Mouse (Mus musculus) forebrain, postnatal 0 days (tissue): Measurements from ENCODE around the gene Mki67. TPM values are rescaled to one million over a fixed set of nuclear protein-coding genes. Genes with fewer than 3 reads are reported as not detected.

ENCODE experiments used
- ATAC-seq: fragments of 200-750 bp; cut with Nextera tagmentation; 2 replicates; pipeline ENCODE4 v1.8.0; 2017; ENCODE audit warnings: mild to moderate bottlenecking, moderate library complexity
- DNase-seq: peaks from one replicate; pipeline ENCODE4 v3.0.0-alpha.2; 2015
- H3K27ac ChIP-seq: fragments of 300-500 bp; sonication (generic); 2 replicates; pipeline ENCODE4 v1.5.1; 2014; ENCODE audit warnings: low read depth, mild to moderate bottlenecking, antibody characterized with exemption, low read length, moderate library complexity, mixed read lengths
- H3K27me3 ChIP-seq: fragments of 300-500 bp; sonication (generic); 2 replicates; pipeline ENCODE4 v1.6.1; 2014; ENCODE audit warnings: mild to moderate bottlenecking, low read length, mixed read lengths; ENCODE audit not compliant: insufficient read depth
- H3K36me3 ChIP-seq: fragments of 300-500 bp; sonication (generic); 2 replicates; pipeline ENCODE4 v1.6.1; 2014; ENCODE audit warnings: mild to moderate bottlenecking, moderate library complexity; ENCODE audit not compliant: insufficient read depth
- H3K4me1 ChIP-seq: fragments of 300-500 bp; sonication (generic); 2 replicates; pipeline ENCODE4 v1.6.1; 2014; ENCODE audit warnings: antibody characterized with exemption; ENCODE audit not compliant: insufficient read depth
- H3K4me2 ChIP-seq: fragments of 300-500 bp; sonication (generic); 2 replicates; pipeline ENCODE4 v1.6.1; 2014; ENCODE audit warnings: low read depth, mild to moderate bottlenecking, moderate library complexity
- H3K4me3 ChIP-seq: fragments of 300-500 bp; sonication (generic); 2 replicates; pipeline ENCODE4 v1.5.1; 2014; ENCODE audit warnings: low read depth, low read length, mixed read lengths
- H3K9ac ChIP-seq: fragments of 300-500 bp; sonication (generic); 2 replicates; pipeline ENCODE4 v1.6.1; 2014; ENCODE audit warnings: mild to moderate bottlenecking
- H3K9me3 ChIP-seq: fragments of 300-500 bp; sonication (generic); 2 replicates; pipeline ENCODE4 v1.6.1; 2016; ENCODE audit warnings: low read length
- CTCF ChIP-seq: sonication (generic); IDR thresholded peaks from 2 replicates; pipeline ENCODE4 v1.5.1; 2016; ENCODE audit warnings: antibody characterized with exemption, control low read depth, low read depth
- WGBS: fragments of 180-500 bp; shearing (Covaris S2); extraction: QIAGEN DNeasy Blood & Tissue Kit; methylation state at CpG from one replicate; pipeline ENCODE4 v1.1.7; 2014; 5-methylcytosine and 5-hydroxymethylcytosine counted together
- polyA plus RNA-seq: library from polyadenylated mRNA; unstranded; fragments of >200 nt; fragmentation: Nextera tagmentation; extraction: Ambion mirVana; gene quantifications from 2 replicates; pipeline ENCODE4 v1.2.1, GENCODE M21; 2015
- total RNA-seq: library from RNA; depleted of rRNA; stranded (reverse); fragments of >200 nt; gene quantifications from 2 replicates; pipeline ENCODE4 v1.2.3, GENCODE M21; 2014; rRNA removed

Mki67 gene
- total RNA-seq: 9.2 and 15.8 TPM in 2 replicates
- polyA plus RNA-seq: 2.4 and 4.0 TPM in 2 replicates

GRCm38 (mm10) chr7:135715642-135716444 lies at the start of gene Mki67:
Gene Mki67 (minus strand): TSS chr7:135716361.
- WGBS: 1% methylated on average over 81 of the region's 82 CpGs
- H3K27ac ChIP-seq: no peak within 1 kb of the TSS

GRCm38 (mm10) chr7:135763311-135763710 lies 47.1 kb upstream of the Mki67 start:
- no peaks in the 10 kb centered on the region for H3K4me1 ChIP-seq
- no peak for ATAC-seq
- H3K4me3 ChIP-seq: no peak overlapping the region
- H3K27ac ChIP-seq: no peak overlapping the region
- no peak for TF ChIP-seq CTCF
- no peak overlapping the region for H3K9ac ChIP-seq
- no peaks in the 10 kb centered on the region for H3K27me3 ChIP-seq
- no peaks in the 10 kb centered on the region for H3K9me3 ChIP-seq
- no peak for DNase-seq
- H3K4me2 ChIP-seq: no peak overlapping the region
- 83% methylated on average over 2 of the region's 2 CpGs for WGBS
- H3K36me3 ChIP-seq: no peaks in the 10 kb centered on the region

More at GRCm38 (mm10) chr7:135715642-135716444, at the start of gene Mki67:
- no peak for TF ChIP-seq CTCF
- no peaks in the 10 kb centered on the region for H3K36me3 ChIP-seq
- ATAC-seq (peak; percentile 45), DNase-seq (peak; percentile 16)
- H3K4me1 ChIP-seq: no peaks in the 10 kb centered on the region
- H3K27me3 ChIP-seq: no peaks in the 10 kb centered on the region
- H3K4me2 ChIP-seq: peak within 1 kb of the TSS; percentile 99
- H3K9me3 ChIP-seq: no peaks in the 10 kb centered on the region
- peak within 1 kb of the TSS; percentile 37 for H3K9ac ChIP-seq
- H3K4me3 ChIP-seq: peak within 1 kb of the TSS; percentile 58

GRCm38 (mm10) chr7:135758754-135759510 lies 42.8 kb upstream of the Mki67 start:
- no peak overlapping the region for H3K27ac ChIP-seq
- no peak overlapping the region for H3K4me3 ChIP-seq
- no peak for ATAC-seq
- no peak overlapping the region for H3K9ac ChIP-seq
- no peaks in the 10 kb centered on the region for H3K9me3 ChIP-seq
- no peak for TF ChIP-seq CTCF
- H3K36me3 ChIP-seq: no peaks in the 10 kb centered on the region
- no peak overlapping the region for H3K4me2 ChIP-seq
- DNase-seq: no peak
- no peaks in the 10 kb centered on the region for H3K4me1 ChIP-seq
- no peaks in the 10 kb centered on the region for H3K27me3 ChIP-seq
- WGBS: 69% methylated on average over 12 of the region's 12 CpGs

- H3K9me3 ChIP-seq: no peaks in the 10 kb centered on the region
- H3K4me3 ChIP-seq: no peak overlapping the region
- no peak for ATAC-seq
- 67% methylated on average over 4 of the region's 4 CpGs for WGBS
- H3K36me3 ChIP-seq: no peaks in the 10 kb centered on the region
- H3K4me2 ChIP-seq: no peak overlapping the region
- no peaks in the 10 kb centered on the region for H3K27me3 ChIP-seq
- H3K27ac ChIP-seq: no peak overlapping the region
- DNase-seq: no peak
- TF ChIP-seq CTCF: no peak
- H3K9ac ChIP-seq: no peak overlapping the region
- H3K4me1 ChIP-seq: no peaks in the 10 kb centered on the region
These were observed 42.0 kb upstream of the Mki67 start for GRCm38 (mm10) chr7:135758171-135758570.

GRCm38 (mm10) chr7:135756984-135757586 lies 40.9 kb upstream of the Mki67 start:
- H3K9ac ChIP-seq: no peak overlapping the region
- H3K27me3 ChIP-seq: no peaks in the 10 kb centered on the region
- no peak for DNase-seq
- H3K4me1 ChIP-seq: no peaks in the 10 kb centered on the region
- no peak; the same call in 1 of the 2 replicates for ATAC-seq
- H3K36me3 ChIP-seq: no peaks in the 10 kb centered on the region
- no peak for TF ChIP-seq CTCF
- WGBS: 50% methylated on average over 6 of the region's 6 CpGs
- H3K4me3 ChIP-seq: no peak overlapping the region
- H3K9me3 ChIP-seq: no peaks in the 10 kb centered on the region
- no peak overlapping the region for H3K4me2 ChIP-seq
- H3K27ac ChIP-seq: no peak overlapping the region

- TF ChIP-seq CTCF: no peak
- 35% methylated on average over 6 of the region's 6 CpGs for WGBS
- Histone ChIP-seq H3K9me3 (no peaks in the 10 kb centered on the region), H3K9ac (no peak overlapping the region), H3K4me2 (no peak overlapping the region), H3K4me1 (no peaks in the 10 kb centered on the region), H3K36me3 (no peaks in the 10 kb centered on the region), H3K27me3 (no peaks in the 10 kb centered on the region), H3K27ac (no peak overlapping the region), H3K4me3 (no peak overlapping the region)
- ATAC-seq: peak; percentile 55
- DNase-seq: peak; percentile 60
These were observed 32.8 kb upstream of the Mki67 start for GRCm38 (mm10) chr7:135748986-135749385.
